1 mouse cellular context compared by ENCODE assay signal in genomic region chr4:150212553-150212971, GRCm38 (mm10).
A peak's percentile ranks its signal among the peaks of the same experiment; 100 is the strongest.
TF ChIP-seq lines count a peak whose summit lies in the region.

No protein-coding gene starts in this region.

TF ChIP-seq in MEL, 35 proteins besides CTCF, POLR2A, EP300 and RAD21 (continued from another document):
- TF ChIP-seq MAFK (IDR thresholded peaks at IDR 0.05; ENCODE audit: borderline replicate concordance, low read depth, low read length) = no peak
- no peak for TF ChIP-seq SMC3 (IDR thresholded peaks at IDR 0.05; ENCODE audit: low read depth, low read length)
- TF ChIP-seq GATA1 (IDR thresholded peaks at IDR 0.05; ENCODE audit: low read depth, low read length) = no peak
- no peak for TF ChIP-seq ETS1 (IDR thresholded peaks at IDR 0.05; ENCODE audit: low read depth, low read length)
- no peak for TF ChIP-seq MEF2A (IDR thresholded peaks at IDR 0.05; ENCODE audit: extremely low read depth, insufficient replicate concordance, low read depth, low read length, poor library complexity, severe bottlenecking)
- TF ChIP-seq BHLHE40 (IDR thresholded peaks at IDR 0.05; ENCODE audit: borderline replicate concordance, low read depth, low read length) = no peak
- no peak for TF ChIP-seq MAX (IDR thresholded peaks at IDR 0.05; ENCODE audit: low read length)
- no peak for TF ChIP-seq E2F4 (IDR thresholded peaks at IDR 0.05; ENCODE audit: borderline replicate concordance, low read depth, low read length)
- TF ChIP-seq MAZ (IDR thresholded peaks at IDR 0.05; ENCODE audit: low read depth, low read length) = no peak
- TF ChIP-seq TCF12 (IDR thresholded peaks at IDR 0.05; ENCODE audit: low read depth, low read length) = no peak
- peak; percentile 72 for TF ChIP-seq NELFE (IDR thresholded peaks at IDR 0.05; ENCODE audit: low read depth, low read length)
- no peak for TF ChIP-seq NRF1 (IDR thresholded peaks at IDR 0.05; ENCODE audit: insufficient read depth, low read depth, low read length, poor library complexity, severe bottlenecking)
- peak; percentile 54; the same call in 1 of the 2 replicates for TF ChIP-seq POLR2AphosphoS2 (IDR thresholded peaks at IDR 0.05; ENCODE audit: low read length)
- TF ChIP-seq ZMIZ1 (IDR thresholded peaks at IDR 0.05; ENCODE audit: low read depth, low read length) = 0 out of 2 replicates have a peak, but pooled peaks have one; percentile 36
